Mouse (Mus musculus): ENCODE measurements around the gene 4931429L15Rik. TPM values are rescaled to one million over a fixed set of nuclear protein-coding genes. Genes with fewer than 3 reads are reported as not detected.

The 4931429L15Rik gene
- total RNA-seq, 2 experiments from 2014 or later, result not detected

DNA sequence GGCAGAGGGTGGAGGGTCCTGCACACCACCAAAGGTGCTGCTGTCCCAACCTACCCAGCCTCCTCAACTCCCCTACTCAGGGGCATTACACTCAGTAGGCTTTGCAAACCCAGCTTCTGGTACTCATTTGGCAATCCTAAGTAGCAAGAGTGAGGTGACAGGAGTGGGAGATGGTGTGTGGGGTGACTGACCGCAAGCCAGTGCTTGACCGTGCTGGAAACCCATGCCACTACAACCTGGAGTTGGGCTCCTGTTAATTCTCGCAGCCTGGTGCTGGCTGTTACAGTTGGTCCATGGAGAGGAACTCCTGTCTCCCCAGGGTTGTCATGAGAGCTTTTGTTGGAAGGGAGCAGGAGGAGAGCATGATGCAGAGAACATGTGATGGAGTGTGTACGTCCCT, 49.0 kb downstream of the 4931429L15Rik start:
- no peak for DNase-seq
- intact Hi-C loops (cut with DNase I; ENCODE audit: low total_unique reads), result no loop called here

DNA sequence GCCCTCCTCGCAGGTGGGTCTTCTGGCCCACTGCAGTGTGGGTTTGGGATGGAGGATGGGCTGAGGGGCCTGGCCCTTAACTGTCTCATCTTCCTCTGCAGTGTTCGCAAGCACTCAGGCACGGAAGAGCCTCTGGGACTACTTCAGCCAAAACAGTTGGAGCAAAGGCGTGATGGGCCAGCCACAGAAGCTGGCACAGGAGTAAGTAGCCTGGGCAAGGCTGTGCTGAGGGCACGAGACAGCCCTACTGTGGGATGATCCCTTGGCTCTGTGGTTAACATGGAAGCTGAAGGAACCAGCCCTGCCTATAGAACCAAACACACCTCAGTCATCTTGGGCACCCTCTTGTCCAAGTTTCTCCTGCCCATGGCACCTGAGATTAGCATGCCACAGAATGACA, 50.7 kb downstream of the 4931429L15Rik start:
- DNase-seq, result no peak
- intact Hi-C loops (cut with DNase I; ENCODE audit: low total_unique reads), result no loop called here

DNA sequence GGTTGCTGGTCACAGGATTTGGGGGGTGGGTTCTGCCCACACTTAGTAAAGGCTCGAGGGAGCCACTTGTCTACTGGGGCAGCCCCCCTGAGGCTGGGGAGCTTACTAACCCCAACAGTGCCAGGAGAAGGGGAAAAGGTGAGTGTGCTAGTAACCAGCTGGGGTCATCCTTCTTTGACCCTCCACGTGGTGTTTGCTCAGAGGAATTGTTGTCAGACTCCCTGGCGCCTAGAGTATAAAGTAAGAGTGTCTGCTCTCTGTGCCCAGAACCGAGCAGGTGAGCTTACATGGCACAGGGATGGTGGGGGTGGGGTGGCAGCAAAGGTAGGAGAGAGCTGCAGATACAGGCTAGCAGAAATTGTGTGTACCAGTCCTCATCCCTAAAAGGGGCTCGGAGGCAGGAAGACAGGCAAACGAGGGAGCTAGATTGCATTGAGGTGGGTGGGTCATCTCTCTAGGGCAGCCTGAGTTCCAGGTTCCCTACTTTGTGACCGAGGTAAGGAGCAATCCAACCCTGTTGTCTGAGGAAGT, 51.4 kb downstream of the 4931429L15Rik start, which contains the start of gene Apoa5:
TSS of gene Apoa5 (plus strand) at position 291 of the 531 bp plus-strand sequence.
- intact Hi-C loops (cut with DNase I; ENCODE audit: low total_unique reads), result no loop called here
- no peak for DNase-seq

- DNase-seq, result no peak
- intact Hi-C loops (cut with DNase I; ENCODE audit: low total_unique reads), result no loop called here
Observed at GRCm38 (mm10) chr9:46261131-46261530, 58.7 kb downstream of the 4931429L15Rik start.

DNA sequence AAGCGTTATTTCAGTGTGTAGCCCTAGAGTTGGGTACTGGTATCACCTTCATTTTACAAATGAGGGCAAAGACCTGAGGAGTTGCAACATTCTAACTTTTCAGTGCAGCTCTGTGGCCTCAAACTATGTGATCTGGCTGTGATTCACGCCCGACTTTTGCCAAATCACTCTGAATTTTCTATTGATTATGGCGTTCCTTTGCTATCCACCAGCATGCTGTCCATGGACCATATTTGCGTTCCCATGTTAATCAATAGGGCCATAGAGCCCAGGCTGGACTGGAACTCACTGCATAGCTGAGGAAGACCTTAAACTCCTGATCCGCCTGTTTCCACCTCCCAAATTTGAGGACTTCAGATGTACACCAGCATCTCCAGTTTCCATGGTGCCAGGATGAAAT, 60.7 kb downstream of the 4931429L15Rik start:
- DNase-seq, result no peak
- intact Hi-C loops (cut with DNase I; ENCODE audit: low total_unique reads), result no loop called here

DNA sequence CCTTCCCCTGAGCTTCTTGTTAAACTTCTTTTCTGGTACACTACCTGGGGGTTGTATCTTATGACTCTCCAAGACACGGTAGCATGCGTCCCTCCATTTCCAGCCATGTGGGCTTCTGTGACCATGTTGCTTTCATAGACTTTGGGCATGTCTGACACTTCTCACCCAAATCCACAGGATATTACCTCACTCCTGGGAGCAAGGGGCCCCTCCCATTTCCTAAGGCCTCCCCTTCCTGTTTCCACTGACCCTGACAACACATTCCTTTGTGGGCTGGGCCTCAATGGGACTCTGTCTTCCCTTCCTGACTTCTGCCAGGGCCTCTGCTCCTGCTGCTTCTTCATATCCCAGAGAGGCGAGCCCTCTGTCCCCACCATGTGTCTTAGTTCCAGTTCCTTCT, 62.2 kb downstream of the 4931429L15Rik start:
- intact Hi-C loops (cut with DNase I; ENCODE audit: low total_unique reads), result no loop called here
- no peak for DNase-seq

DNA sequence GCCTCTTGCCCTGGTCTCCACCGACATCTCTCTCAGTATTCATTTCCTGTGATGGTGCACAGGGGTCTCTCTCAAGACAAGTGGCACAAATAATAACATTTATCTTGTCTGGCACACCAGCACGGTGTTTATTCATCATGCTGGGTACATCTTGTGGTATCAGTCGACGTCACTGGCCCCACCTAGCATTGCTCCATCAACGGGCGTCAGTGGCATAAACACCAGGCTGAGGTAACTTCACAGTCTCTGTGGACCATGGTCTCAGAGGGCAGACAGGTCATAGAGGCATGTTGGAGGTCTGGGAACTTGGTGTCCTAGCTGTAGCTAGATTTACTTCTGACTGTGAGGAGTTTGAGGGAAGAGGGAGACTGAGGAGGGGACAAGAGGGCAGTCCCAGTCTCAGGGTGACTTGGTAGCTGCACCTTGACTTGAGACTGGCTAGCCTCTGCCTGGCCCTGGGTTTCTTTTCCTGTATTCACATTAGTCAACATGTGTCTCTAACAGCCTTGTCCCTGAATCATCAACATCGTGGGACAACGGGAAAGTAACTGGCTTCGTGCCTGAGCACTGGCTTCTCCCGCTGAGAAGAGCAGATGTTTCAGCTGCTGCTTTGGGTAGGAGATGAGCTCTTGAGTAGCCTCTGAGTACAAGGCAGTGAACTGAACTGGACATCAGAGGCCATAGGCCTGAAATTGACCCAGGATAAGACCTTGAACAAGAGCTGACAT, 63.0 kb downstream of the 4931429L15Rik start:
- no peak for DNase-seq
- intact Hi-C loops (cut with DNase I; ENCODE audit: low total_unique reads), result no loop called here

DNA sequence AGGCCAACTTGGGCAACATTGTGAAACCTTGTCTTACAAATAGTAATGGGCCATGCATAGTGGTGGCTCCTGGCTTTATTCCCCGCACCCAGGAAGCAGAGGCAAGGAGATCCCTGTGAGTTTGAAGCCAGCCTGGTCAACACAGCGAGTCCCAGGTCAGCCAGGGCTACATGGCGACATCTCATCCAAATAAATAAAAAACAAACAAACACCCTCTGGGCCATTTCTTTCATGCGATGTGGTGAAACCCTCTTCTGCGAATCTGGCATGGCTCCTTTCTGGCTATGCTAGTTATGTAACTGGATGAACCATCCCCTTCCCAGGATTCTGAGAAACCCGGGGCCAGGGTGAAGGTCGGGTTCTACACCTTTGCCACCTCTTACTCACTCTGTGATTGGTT, 63.6 kb downstream of the 4931429L15Rik start:
- DNase-seq, result no peak
- intact Hi-C loops (cut with DNase I; ENCODE audit: low total_unique reads), result no loop called here

Other genes starting within 250 kb of the 4931429L15Rik start
- gene Apoa1, start 91.4 kb downstream of the 4931429L15Rik start, total RNA-seq (2021), result not detected
- not detected for gene Apoc3, start 84.3 kb downstream of the 4931429L15Rik start, total RNA-seq (2021)
- not detected for gene Apoa4, start 79.3 kb downstream of the 4931429L15Rik start, total RNA-seq (2021)
- gene Apoa5, start 51.4 kb downstream of the 4931429L15Rik start, total RNA-seq (2021), result not detected
- gene Zpr1, start 46.9 kb downstream of the 4931429L15Rik start, total RNA-seq (2021), result 10 to 100 TPM; 17.4 to 18.1 TPM
- gene Bud13, start 37.0 kb downstream of the 4931429L15Rik start, total RNA-seq (2021), result 1 to 10 TPM; 6.4 to 6.7 TPM

All from gastrocnemius, postnatal 14 days (tissue).